Comparison of ENCODE assay signal across 45 mouse cellular contexts in the genomic region with DNA sequence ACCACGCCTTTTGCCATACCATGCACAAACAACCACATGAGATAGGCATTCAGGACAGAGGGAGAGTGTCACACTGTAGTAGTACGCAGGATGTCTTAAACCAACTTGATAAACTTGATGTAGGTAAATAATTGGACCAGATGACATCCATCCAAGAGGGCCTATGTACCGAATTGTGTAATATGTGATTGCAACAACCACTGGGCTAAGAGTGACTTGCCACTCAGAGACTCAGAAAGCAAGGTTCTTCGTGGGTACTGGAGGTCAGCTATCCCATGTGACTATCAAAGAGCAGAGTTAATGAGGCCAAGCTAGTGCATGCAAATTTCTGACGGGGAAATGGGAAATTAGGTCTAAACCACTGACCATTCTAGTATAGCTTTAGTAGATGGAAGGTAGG. TPM values are rescaled to one million over a fixed set of nuclear protein-coding genes. Genes with fewer than 3 reads are reported as not detected.
"Had no signal": no experiment of that assay in that cellular context is flagged by ENCODE, and none has a peak within 500 bp of the region (broad histone marks: within the 10 kb centered on the region; RNA-seq: fewer than 3 reads in every experiment).

No protein-coding gene starts in this region.

- DNase-seq: left cerebral cortex, postnatal 4 days; liver; liver, embryonic 13.5 days; lung, embryonic 14.5 days; lung, postnatal 10 days; lung, postnatal 14 days; lung, postnatal 4 days; midbrain, embryonic 14.5 days had no signal

- H3K9me3 ChIP-seq: limb, embryonic 10.5 days; limb, embryonic 12.5 days; limb, embryonic 13.5 days; limb, embryonic 15.5 days; liver, embryonic 12.5 days; liver, embryonic 13.5 days; liver, embryonic 15.5 days; lung, embryonic 15.5 days; megakaryocyte, embryonic 14.5 days; midbrain, embryonic 10.5 days; midbrain, embryonic 12.5 days; midbrain, embryonic 13.5 days; midbrain, embryonic 15.5 days; neural tube, embryonic 12.5 days had no signal

- H3K4me3 ChIP-seq: left cerebral cortex, adult 2 months; limb, embryonic 10.5 days; limb, embryonic 12.5 days; limb, embryonic 13.5 days; limb, embryonic 15.5 days; liver, embryonic 12.5 days; liver, embryonic 13.5 days; liver, embryonic 15.5 days; lung, embryonic 15.5 days; megakaryocyte, embryonic 14.5 days; midbrain, embryonic 10.5 days; midbrain, embryonic 12.5 days; midbrain, embryonic 13.5 days; midbrain, embryonic 15.5 days; myocyte; neural tube, embryonic 12.5 days had no signal

- H3K27me3 ChIP-seq: liver, embryonic 12.5 days; liver, embryonic 13.5 days; liver, embryonic 15.5 days; neural tube, embryonic 12.5 days had no signal

- H3K9ac ChIP-seq: limb, embryonic 12.5 days; limb, embryonic 13.5 days; limb, embryonic 15.5 days; liver, embryonic 12.5 days; liver, embryonic 13.5 days; liver, embryonic 14.5 days; liver, embryonic 15.5 days; lung, embryonic 14.5 days; lung, embryonic 15.5 days; midbrain, embryonic 12.5 days; midbrain, embryonic 13.5 days; midbrain, embryonic 15.5 days; neural tube, embryonic 12.5 days had no signal

- ATAC-seq: liver, embryonic 12.5 days; lung, postnatal 0 days; midbrain, embryonic 13.5 days; midbrain, embryonic 15.5 days; midbrain, embryonic 16.5 days had no signal

- H3K36me3 ChIP-seq: limb, embryonic 10.5 days; limb, embryonic 12.5 days; limb, embryonic 13.5 days; limb, embryonic 15.5 days; liver, embryonic 12.5 days; liver, embryonic 13.5 days; liver, embryonic 15.5 days; lung, embryonic 15.5 days; midbrain, embryonic 10.5 days; midbrain, embryonic 12.5 days; midbrain, embryonic 13.5 days; midbrain, embryonic 15.5 days; neural tube, embryonic 12.5 days had no signal

- H3K27ac ChIP-seq: left cerebral cortex, adult 2 months; limb, embryonic 10.5 days; limb, embryonic 12.5 days; limb, embryonic 13.5 days; limb, embryonic 15.5 days; liver, embryonic 12.5 days; liver, embryonic 13.5 days; liver, embryonic 14.5 days; liver, embryonic 15.5 days; lung, embryonic 15.5 days; macrophage; midbrain, embryonic 10.5 days; midbrain, embryonic 12.5 days; midbrain, embryonic 13.5 days; midbrain, embryonic 15.5 days; neural tube, embryonic 12.5 days had no signal

- H3K4me2 ChIP-seq: limb, embryonic 12.5 days; limb, embryonic 13.5 days; limb, embryonic 15.5 days; liver, embryonic 11.5 days; liver, embryonic 12.5 days; liver, embryonic 13.5 days; liver, embryonic 15.5 days; lung, embryonic 14.5 days; lung, embryonic 15.5 days; midbrain, embryonic 11.5 days; midbrain, embryonic 12.5 days; midbrain, embryonic 13.5 days; midbrain, embryonic 15.5 days; neural tube, embryonic 12.5 days had no signal

- H3K4me1 ChIP-seq: limb, embryonic 10.5 days; limb, embryonic 12.5 days; limb, embryonic 13.5 days; limb, embryonic 15.5 days; liver, embryonic 12.5 days; liver, embryonic 13.5 days; liver, embryonic 15.5 days; lung, embryonic 15.5 days; megakaryocyte, embryonic 14.5 days; midbrain, embryonic 10.5 days; midbrain, embryonic 12.5 days; midbrain, embryonic 13.5 days; midbrain, embryonic 15.5 days; neural tube, embryonic 12.5 days had no signal

RNA-seq across cellular contexts. Expression of a gene that starts 27.2 kb away (rescaled TPM):
- total RNA-seq: left cerebral cortex, adult 18-20 months; left cerebral cortex, adult 2 months; left cerebral cortex, adult 8-10 months; left cerebral cortex, postnatal 10 days; left cerebral cortex, postnatal 14 days; left cerebral cortex, postnatal 25 days; left cerebral cortex, postnatal 36 days; left cerebral cortex, postnatal 4 days; megakaryocyte progenitor cell, adult 5-6 weeks; megakaryocyte, adult 5-6 weeks; megakaryocyte-erythroid progenitor cell, adult 5-6 weeks; midbrain, postnatal 0 days; monocyte, adult 5-6 weeks had no signal
- polyA plus RNA-seq: limb, embryonic 10.5 days; limb, embryonic 11.5 days; limb, embryonic 12.5 days; limb, embryonic 13.5 days; limb, embryonic 14.5 days; limb, embryonic 15.5 days; liver, embryonic 11.5 days; liver, embryonic 12.5 days; liver, embryonic 13.5 days; liver, embryonic 14.5 days; liver, embryonic 15.5 days; liver, embryonic 16.5 days; lung, embryonic 14.5 days; lung, embryonic 15.5 days; lung, embryonic 16.5 days; lung, postnatal 0 days; macrophage; midbrain, embryonic 10.5 days; midbrain, embryonic 11.5 days; midbrain, embryonic 12.5 days; midbrain, embryonic 13.5 days; midbrain, embryonic 14.5 days; midbrain, embryonic 15.5 days; midbrain, embryonic 16.5 days; midbrain, postnatal 0 days; myocyte; neural tube, embryonic 11.5 days; neural tube, embryonic 12.5 days had no signal

RNA-seq across cellular contexts. Expression of a gene that starts 40.9 kb away (rescaled TPM):
- total RNA-seq: left cerebral cortex, adult 2 months; left cerebral cortex, postnatal 10 days; left cerebral cortex, postnatal 14 days; left cerebral cortex, postnatal 4 days; midbrain, postnatal 0 days; monocyte, adult 5-6 weeks had no signal
- polyA plus RNA-seq: macrophage; midbrain, embryonic 14.5 days; midbrain, postnatal 0 days had no signal
